Mouse (Mus musculus): ENCODE results near the gene Npcd. TPM values are rescaled to one million over a fixed set of nuclear protein-coding genes. Genes with fewer than 3 reads are reported as not detected.

Npcd gene
- total RNA-seq (2014; rRNA removed) (5.4 and 12.6 TPM in 2 replicates), polyA plus RNA-seq (2015; fragmentation: Nextera tagmentation; extraction: Ambion mirVana) (2.4 and 2.7 TPM in 2 replicates)

DNA sequence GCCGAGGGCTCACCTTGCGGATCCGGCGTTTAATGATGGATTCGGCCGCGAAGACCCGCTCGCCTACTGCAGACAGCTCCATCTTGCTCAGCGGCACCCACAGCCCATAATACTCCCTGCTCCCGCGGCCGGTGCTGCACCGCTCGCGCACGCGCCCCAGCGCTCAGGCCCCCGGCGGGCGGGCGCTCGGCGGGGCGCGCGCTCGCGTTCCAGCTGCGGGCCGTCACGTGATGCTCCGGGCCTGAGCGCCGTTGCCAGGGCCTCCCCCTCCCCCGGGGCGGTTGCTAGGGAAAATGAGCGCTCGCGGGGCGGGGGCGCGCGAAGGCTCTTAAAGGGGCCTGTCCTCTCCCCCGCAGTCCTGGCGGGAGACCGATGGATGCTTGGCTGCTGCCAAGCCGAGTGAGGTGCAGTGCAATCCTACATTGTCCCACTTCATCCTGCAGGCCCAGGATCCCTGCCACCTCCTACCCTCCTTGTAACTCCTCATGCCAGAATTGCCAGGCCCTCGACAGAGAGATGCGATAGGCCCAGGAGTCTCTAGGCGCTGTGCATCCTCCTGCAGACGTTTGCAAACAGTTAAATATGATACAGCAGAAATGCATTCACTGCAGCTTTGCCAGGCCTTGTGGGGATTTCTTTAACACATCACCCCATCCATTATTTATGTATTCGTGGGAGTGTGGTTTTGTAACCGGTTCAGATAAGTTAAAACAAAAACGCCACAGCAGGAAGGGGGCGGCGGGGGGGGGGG lies at the start of gene Npcd, which contains the start of gene Cbx6:
Gene Npcd (minus strand): TSS at position 108 of the 751 bp plus-strand sequence.
Gene Cbx6 (minus strand): TSS at position 559 of the 751 bp plus-strand sequence.
- Histone ChIP-seq H3K4me3 (ENCODE audit: low read length) (peak within 1 kb of the TSS; percentile 83), H3K4me1 (ENCODE audit: insufficient read depth, low read length) (peaks cover 16% of the 10 kb centered on the region), H3K4me2 (ENCODE audit: low read depth, low read length) (peak within 1 kb of the TSS; percentile 100), H3K36me3 (ENCODE audit: insufficient read depth, low read length) (no peaks in the 10 kb centered on the region), H3K9ac (replicated peaks; ENCODE audit: low read length) (peak within 1 kb of the TSS; percentile 80), H3K27me3 (ENCODE audit: insufficient read depth, low read length) (no peaks in the 10 kb centered on the region), H3K9me3 (ENCODE audit: low read length) (no peaks in the 10 kb centered on the region), H3K27ac (peak within 1 kb of the TSS; percentile 95)
- 2% methylated on average over 57 of the region's 58 CpGs for WGBS
- ATAC-seq = peak; percentile 93
- DNase-seq (ENCODE audit: low spot score) = peak; percentile 99
- TF ChIP-seq CTCF (IDR thresholded peaks at IDR 0.05; ENCODE audit: low read depth) = no peak

DNA sequence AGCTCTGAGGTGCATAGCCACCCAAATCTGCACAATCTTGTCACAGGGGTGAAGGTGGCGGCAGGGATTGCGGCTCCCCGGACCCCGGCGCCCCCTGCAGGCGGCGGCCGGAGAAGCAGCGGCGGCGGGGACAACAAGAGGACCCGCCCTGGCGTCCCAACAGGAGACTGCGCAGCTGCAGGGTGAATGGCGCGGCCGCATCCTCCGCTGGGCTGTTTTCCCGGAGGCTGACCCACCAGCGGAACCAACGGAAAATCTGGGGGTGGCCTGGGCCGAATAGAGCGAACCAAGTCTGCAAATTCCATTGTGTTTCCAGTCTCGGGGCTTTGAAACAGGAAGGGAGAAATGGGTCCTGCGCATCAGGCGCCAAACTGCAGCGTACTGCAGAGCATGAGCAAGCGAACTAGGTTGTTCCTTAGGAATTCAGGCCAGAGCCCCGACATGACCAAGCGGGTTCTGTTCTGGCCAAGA lies 49.4 kb upstream of the Npcd start:
- WGBS = under 1% methylated on average over 30 of the region's 30 CpGs
- peak; percentile 74 for TF ChIP-seq CTCF (IDR thresholded peaks at IDR 0.05; ENCODE audit: low read depth)
- peak; percentile 94 for ATAC-seq
- H3K4me1 ChIP-seq (ENCODE audit: insufficient read depth, low read length) = peaks cover 5% of the 10 kb centered on the region; the same call in 1 of the 2 replicates
- no peaks in the 10 kb centered on the region for H3K36me3 ChIP-seq (ENCODE audit: insufficient read depth, low read length)
- no peaks in the 10 kb centered on the region for H3K9me3 ChIP-seq (ENCODE audit: low read length)
- H3K4me2 ChIP-seq (ENCODE audit: low read depth, low read length) = peak overlapping the region; percentile 51
- peak overlapping the region; percentile 38 for H3K4me3 ChIP-seq (ENCODE audit: low read length)
- peak overlapping the region; percentile 57 for H3K9ac ChIP-seq (replicated peaks; ENCODE audit: low read length)
- peak overlapping the region; percentile 92 for H3K27ac ChIP-seq
- no peaks in the 10 kb centered on the region for H3K27me3 ChIP-seq (ENCODE audit: insufficient read depth, low read length)
- peak; percentile 96 for DNase-seq (ENCODE audit: low spot score)

DNA sequence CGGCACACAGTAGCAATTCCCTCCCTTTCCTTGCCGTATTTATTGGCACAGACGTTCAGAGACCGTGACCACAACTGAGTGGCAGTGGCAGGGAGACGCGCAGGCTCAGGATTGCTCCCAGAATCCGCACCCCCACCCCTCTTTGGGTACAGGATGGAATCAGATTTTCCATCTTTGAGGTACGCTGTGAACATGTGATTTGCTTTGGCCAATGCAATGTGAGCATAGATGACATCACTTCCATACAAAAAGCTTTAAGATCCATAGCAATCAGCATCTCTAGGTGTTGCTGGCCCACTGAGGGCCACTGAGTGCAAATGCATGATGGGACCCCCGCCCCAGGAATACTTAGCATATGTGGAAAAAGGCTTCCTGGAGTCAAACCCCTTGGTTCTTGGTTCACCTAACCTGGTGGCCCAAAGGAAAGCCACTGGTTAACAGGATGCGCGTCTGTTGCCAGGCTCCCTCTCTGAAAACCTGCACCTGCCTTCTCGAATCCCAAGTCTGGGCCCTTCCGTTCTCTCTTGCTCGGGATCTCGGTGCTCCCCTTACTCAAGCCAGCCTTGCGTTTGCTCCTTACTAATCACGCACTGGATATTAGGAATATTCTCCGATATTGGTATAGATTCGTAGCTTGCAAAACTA lies 48.7 kb upstream of the Npcd start:
- DNase-seq (ENCODE audit: low spot score) (peak; percentile 83), ATAC-seq (peak; percentile 80)
- no peak for TF ChIP-seq CTCF (IDR thresholded peaks at IDR 0.05; ENCODE audit: low read depth)
- H3K4me2 ChIP-seq (ENCODE audit: low read depth, low read length) = peak overlapping the region; percentile 51
- H3K4me3 ChIP-seq (ENCODE audit: low read length) = peak overlapping the region; percentile 38
- 14% methylated on average over 19 of the region's 19 CpGs for WGBS
- H3K27me3 ChIP-seq (ENCODE audit: insufficient read depth, low read length) = no peaks in the 10 kb centered on the region
- no peaks in the 10 kb centered on the region for H3K36me3 ChIP-seq (ENCODE audit: insufficient read depth, low read length)
- no peaks in the 10 kb centered on the region for H3K9me3 ChIP-seq (ENCODE audit: low read length)
- peak overlapping the region; percentile 92 for H3K27ac ChIP-seq
- H3K9ac ChIP-seq (replicated peaks; ENCODE audit: low read length) = peak overlapping the region; percentile 57; the same call in 1 of the 2 replicates
- H3K4me1 ChIP-seq (ENCODE audit: insufficient read depth, low read length) = peaks cover 5% of the 10 kb centered on the region; the same call in 1 of the 2 replicates

DNA sequence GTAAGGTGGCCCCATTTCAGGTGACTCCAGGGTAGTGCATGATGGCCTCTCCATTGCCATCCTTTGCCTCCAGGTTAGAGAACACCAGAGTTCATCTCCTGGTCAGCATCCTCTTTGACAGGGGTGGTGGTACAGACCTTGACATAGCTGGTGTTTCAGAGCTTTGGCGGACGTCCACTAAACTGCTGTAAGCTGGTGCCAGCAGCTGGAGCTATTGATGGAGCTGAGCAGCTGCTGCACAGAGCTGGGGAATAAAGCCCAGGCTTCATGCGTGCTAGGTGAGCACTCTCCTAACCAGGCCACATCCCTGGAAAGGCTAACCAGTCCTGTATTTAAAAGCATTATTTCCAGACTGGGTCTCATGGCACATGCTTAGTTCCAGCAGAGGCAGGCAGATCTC lies 46.4 kb upstream of the Npcd start:
- H3K9ac ChIP-seq (replicated peaks; ENCODE audit: low read length) = no peak overlapping the region
- no peak overlapping the region for H3K4me3 ChIP-seq (ENCODE audit: low read length)
- H3K36me3 ChIP-seq (ENCODE audit: insufficient read depth, low read length) = no peaks in the 10 kb centered on the region
- peaks cover 5% of the 10 kb centered on the region; the same call in 1 of the 2 replicates for H3K4me1 ChIP-seq (ENCODE audit: insufficient read depth, low read length)
- WGBS = 78% methylated on average over 3 of the region's 3 CpGs
- no peak for TF ChIP-seq CTCF (IDR thresholded peaks at IDR 0.05; ENCODE audit: low read depth)
- ATAC-seq (no peak), DNase-seq (ENCODE audit: low spot score) (no peak)
- no peak overlapping the region for H3K27ac ChIP-seq
- no peaks in the 10 kb centered on the region for H3K9me3 ChIP-seq (ENCODE audit: low read length)
- no peaks in the 10 kb centered on the region for H3K27me3 ChIP-seq (ENCODE audit: insufficient read depth, low read length)
- H3K4me2 ChIP-seq (ENCODE audit: low read depth, low read length) = no peak overlapping the region

DNA sequence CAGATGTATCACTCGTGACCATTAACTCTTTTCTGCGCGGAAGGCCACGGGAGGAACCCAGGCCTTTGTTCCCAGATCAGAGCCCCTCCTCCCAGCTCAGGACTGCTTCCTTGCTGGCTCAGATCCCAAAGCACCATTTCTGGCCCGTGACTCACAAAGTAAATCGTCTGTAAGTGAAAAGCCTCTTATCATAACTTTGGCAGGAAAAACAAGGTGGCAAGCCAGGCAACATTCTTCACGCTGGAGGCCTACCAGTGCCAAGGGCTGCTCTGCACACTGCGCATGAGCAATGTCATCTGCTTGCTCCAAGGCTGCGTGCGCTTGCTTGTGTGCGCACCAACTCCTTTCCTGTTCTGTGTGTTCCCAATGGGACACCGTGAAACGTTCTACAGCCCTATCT lies 45.3 kb upstream of the Npcd start:
- 0 out of 2 replicates have a peak overlapping the region, but pooled peaks have one; percentile 13 for H3K9ac ChIP-seq (replicated peaks; ENCODE audit: low read length)
- WGBS = 28% methylated on average over 13 of the region's 13 CpGs
- no peak overlapping the region for H3K4me3 ChIP-seq (ENCODE audit: low read length)
- no peaks in the 10 kb centered on the region for H3K36me3 ChIP-seq (ENCODE audit: insufficient read depth, low read length)
- ATAC-seq (no peak), DNase-seq (ENCODE audit: low spot score) (peak; percentile 87)
- peak overlapping the region; percentile 66; the same call in 1 of the 2 replicates for H3K27ac ChIP-seq
- peak overlapping the region; percentile 16; the same call in 1 of the 2 replicates for H3K4me2 ChIP-seq (ENCODE audit: low read depth, low read length)
- H3K9me3 ChIP-seq (ENCODE audit: low read length) = no peaks in the 10 kb centered on the region
- peaks cover 5% of the 10 kb centered on the region; the same call in 1 of the 2 replicates for H3K4me1 ChIP-seq (ENCODE audit: insufficient read depth, low read length)
- no peaks in the 10 kb centered on the region for H3K27me3 ChIP-seq (ENCODE audit: insufficient read depth, low read length)
- no peak for TF ChIP-seq CTCF (IDR thresholded peaks at IDR 0.05; ENCODE audit: low read depth)

DNA sequence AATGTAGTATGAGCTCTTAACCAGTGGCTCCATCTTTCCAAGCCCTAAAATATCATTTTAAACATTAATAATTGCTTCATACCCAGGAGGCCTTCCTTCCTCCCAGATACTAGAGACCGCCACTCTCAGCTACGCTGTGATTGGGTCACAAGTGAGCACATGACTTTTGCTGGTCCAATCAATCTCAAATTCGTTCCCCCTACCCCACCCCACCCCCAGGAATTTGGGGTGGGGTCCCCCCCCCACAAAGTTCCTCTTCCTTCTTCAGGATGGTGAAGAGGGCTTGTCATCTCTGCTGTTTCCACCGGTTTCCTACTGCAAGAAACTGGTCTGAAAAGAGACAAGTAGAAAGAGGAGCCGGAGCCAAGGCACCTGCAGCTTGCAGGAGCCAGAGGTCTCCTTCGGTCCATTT lies 44.7 kb upstream of the Npcd start:
- ATAC-seq (no peak), DNase-seq (ENCODE audit: low spot score) (peak; percentile 7)
- Histone ChIP-seq H3K9me3 (ENCODE audit: low read length) (no peaks in the 10 kb centered on the region), H3K4me3 (ENCODE audit: low read length) (no peak overlapping the region), H3K27ac (peak overlapping the region; percentile 66), H3K9ac (replicated peaks; ENCODE audit: low read length) (no peak overlapping the region), H3K36me3 (ENCODE audit: insufficient read depth, low read length) (no peaks in the 10 kb centered on the region), H3K27me3 (ENCODE audit: insufficient read depth, low read length) (no peaks in the 10 kb centered on the region), H3K4me2 (ENCODE audit: low read depth, low read length) (peak overlapping the region; percentile 16; the same call in 1 of the 2 replicates), H3K4me1 (ENCODE audit: insufficient read depth, low read length) (peaks cover 5% of the 10 kb centered on the region; the same call in 1 of the 2 replicates)
- TF ChIP-seq CTCF (IDR thresholded peaks at IDR 0.05; ENCODE audit: low read depth) = no peak
- WGBS = 53% methylated on average over 6 of the region's 6 CpGs
